Mouse (Mus musculus) E14TG2a.4 (cell line): ENCODE measurements around the gene Unc5c.

Experiments
- H3K27me3 ChIP-seq: 2 replicates; pipeline ENCODE4 v1.6.1; 2014; ENCODE audit warnings: low read length, control low read depth; ENCODE audit not compliant: insufficient read depth
- H3K36me3 ChIP-seq: 2 replicates; pipeline ENCODE4 v1.6.1; 2014; ENCODE audit warnings: low read length, control low read depth; ENCODE audit not compliant: insufficient read depth
- H3K4me1 ChIP-seq: replicated peaks from 2 replicates; pipeline ENCODE4 v1.6.1; 2014; ENCODE audit warnings: low read depth, low read length, control low read depth
- H3K4me3 ChIP-seq: replicated peaks from 2 replicates; pipeline ENCODE4 v1.5.1; 2014; ENCODE audit warnings: mild to moderate bottlenecking, low read length
- H3K9me3 ChIP-seq: 2 replicates; pipeline ENCODE4 v1.6.1; 2014; ENCODE audit warnings: low read length, control low read depth
- CTCF ChIP-seq: conservative IDR thresholded peaks from 2 replicates; pipeline ENCODE4 v1.5.1; 2014; ENCODE audit warnings: low read length
- NANOG ChIP-seq: IDR thresholded peaks from 2 replicates; pipeline ENCODE4 v1.6.1; 2014; ENCODE audit warnings: borderline replicate concordance, low read length, mixed read lengths
- POU5F1 ChIP-seq: IDR thresholded peaks from 2 replicates; pipeline ENCODE4 v1.6.1; 2014; ENCODE audit warnings: low read length, borderline replicate concordance

The Unc5c gene

GRCm38 (mm10) chr3:141465104-141465705 is at the start of gene Unc5c:
Unc5c (plus strand) TSS chr3:141465216.
- Histone ChIP-seq H3K9me3 (no peaks in the 10 kb centered on the region), H3K4me1 (peaks cover 8% of the 10 kb centered on the region), H3K4me3 (peak within 1 kb of the TSS; percentile 84), H3K27me3 (peaks cover 63% of the 10 kb centered on the region), H3K36me3 (no peaks in the 10 kb centered on the region)
- TF ChIP-seq NANOG (no peak), POU5F1 (no peak), CTCF (no peak)

GRCm38 (mm10) chr3:141457475-141457874 is 7.5 kb upstream of the Unc5c start:
- no peaks in the 10 kb centered on the region for H3K36me3 ChIP-seq
- H3K27me3 ChIP-seq: peaks cover 5% of the 10 kb centered on the region
- TF ChIP-seq POU5F1 (no peak), NANOG (no peak), CTCF (no peak)
- H3K9me3 ChIP-seq: no peaks in the 10 kb centered on the region
- no peaks in the 10 kb centered on the region for H3K4me1 ChIP-seq
- H3K4me3 ChIP-seq: no peak overlapping the region

- Histone ChIP-seq H3K27me3 (peaks cover 54% of the 10 kb centered on the region), H3K36me3 (no peaks in the 10 kb centered on the region), H3K4me1 (peaks cover 8% of the 10 kb centered on the region), H3K9me3 (no peaks in the 10 kb centered on the region), H3K4me3 (no peak overlapping the region)
- TF ChIP-seq POU5F1 (no peak), NANOG (no peak), CTCF (no peak)
Measured at GRCm38 (mm10) chr3:141462482-141462881, 2.5 kb upstream of the Unc5c start.

GRCm38 (mm10) chr3:141464691-141465103 is 319 bp upstream of the Unc5c start:
- TF ChIP-seq CTCF (no peak), NANOG (no peak)
- Histone ChIP-seq H3K27me3 (peaks cover 63% of the 10 kb centered on the region), H3K36me3 (no peaks in the 10 kb centered on the region), H3K9me3 (no peaks in the 10 kb centered on the region), H3K4me3 (peak overlapping the region; percentile 84), H3K4me1 (peaks cover 8% of the 10 kb centered on the region)

GRCm38 (mm10) chr3:141466061-141466460 is 1.0 kb downstream of the Unc5c start:
- TF ChIP-seq CTCF (no peak), NANOG (no peak), POU5F1 (no peak)
- no peaks in the 10 kb centered on the region for H3K36me3 ChIP-seq
- H3K9me3 ChIP-seq: no peaks in the 10 kb centered on the region
- peak overlapping the region; percentile 84 for H3K4me3 ChIP-seq
- H3K4me1 ChIP-seq: peaks cover 8% of the 10 kb centered on the region
- H3K27me3 ChIP-seq: peaks cover 63% of the 10 kb centered on the region

GRCm38 (mm10) chr3:141466727-141467335 is 1.8 kb downstream of the Unc5c start:
- H3K9me3 ChIP-seq: no peaks in the 10 kb centered on the region
- peaks cover 8% of the 10 kb centered on the region for H3K4me1 ChIP-seq
- peaks cover 63% of the 10 kb centered on the region for H3K27me3 ChIP-seq
- H3K36me3 ChIP-seq: no peaks in the 10 kb centered on the region
- H3K4me3 ChIP-seq: no peak overlapping the region
- no peak for TF ChIP-seq POU5F1

GRCm38 (mm10) chr3:141469338-141469737 is 4.3 kb downstream of the Unc5c start:
- TF ChIP-seq POU5F1 (no peak), CTCF (no peak), NANOG (no peak)
- Histone ChIP-seq H3K9me3 (no peaks in the 10 kb centered on the region), H3K4me1 (peaks cover 8% of the 10 kb centered on the region), H3K36me3 (no peaks in the 10 kb centered on the region), H3K27me3 (peaks cover 40% of the 10 kb centered on the region), H3K4me3 (no peak overlapping the region)

- no peak overlapping the region for H3K4me3 ChIP-seq
- H3K27me3 ChIP-seq: peaks cover 2% of the 10 kb centered on the region
- TF ChIP-seq CTCF: no peak
- TF ChIP-seq POU5F1: no peak
- TF ChIP-seq NANOG: no peak
- H3K9me3 ChIP-seq: no peaks in the 10 kb centered on the region
- no peaks in the 10 kb centered on the region for H3K36me3 ChIP-seq
- H3K4me1 ChIP-seq: no peaks in the 10 kb centered on the region
Measured at GRCm38 (mm10) chr3:141473205-141473604, 8.2 kb downstream of the Unc5c start.

- Histone ChIP-seq H3K4me3 (no peak overlapping the region), H3K27me3 (no peaks in the 10 kb centered on the region), H3K9me3 (no peaks in the 10 kb centered on the region), H3K36me3 (no peaks in the 10 kb centered on the region), H3K4me1 (no peaks in the 10 kb centered on the region)
- TF ChIP-seq CTCF (no peak), NANOG (no peak), POU5F1 (no peak)
Measured at GRCm38 (mm10) chr3:141475389-141475788, 10.4 kb downstream of the Unc5c start.
